ENCODE assay signal across 17 mouse cellular contexts in genomic region chr8:106820553-106821515, GRCm38 (mm10). TPM values are rescaled to one million over a fixed set of nuclear protein-coding genes. Genes with fewer than 3 reads are reported as not detected.
DNase-seq lines count a peak whose midpoint lies in the region; ATAC-seq and TF ChIP-seq lines count a peak whose summit lies in the region.
"Had no signal": no experiment of that assay in that cellular context is flagged by ENCODE, and none has a peak within 500 bp of the region (broad histone marks: within the 10 kb centered on the region; RNA-seq: fewer than 3 reads in every experiment).

No protein-coding gene starts in this region.

- no peak overlapping the region for H3K9ac ChIP-seq in kidney, postnatal 0 days (ENCODE audit: low read depth, low read length)
- H3K9ac ChIP-seq in intestine, embryonic 15.5 days: no peak overlapping the region; the same call in 1 of the 2 replicates
- H3K9ac ChIP-seq: embryonic facial prominence, embryonic 15.5 days; hindbrain, embryonic 15.5 days; liver, embryonic 14.5 days had no signal

- no peak; the same call in 1 of the 2 replicates for ATAC-seq in kidney, postnatal 0 days (replicated peaks; ENCODE audit: low FRiP score, low read depth)
- no peak for ATAC-seq in intestine, embryonic 15.5 days
- ATAC-seq: activated CD4-positive, CD25-positive, alpha-beta regulatory T cell, adult 4 months had no signal

- 44% methylated on average over 14 of the region's 14 CpGs for WGBS in kidney, postnatal 0 days
- WGBS in intestine, embryonic 15.5 days: 76% methylated on average over 14 of the region's 14 CpGs

- peak overlapping the region; percentile 57; the same call in 1 of the 2 replicates for H3K27ac ChIP-seq in kidney, postnatal 0 days
- H3K27ac ChIP-seq in intestine, embryonic 15.5 days: no peak overlapping the region
- H3K27ac ChIP-seq: hindbrain, embryonic 15.5 days; liver, embryonic 14.5 days had no signal

- peaks cover 7% of the 10 kb centered on the region; the same call in 1 of the 2 replicates for H3K4me1 ChIP-seq in kidney, postnatal 0 days (replicated peaks; ENCODE audit: insufficient read depth, low read length)
- H3K4me1 ChIP-seq in megakaryocyte, embryonic 14.5 days: peaks cover 19% of the 10 kb centered on the region
- H3K4me1 ChIP-seq in intestine, embryonic 15.5 days (replicated peaks): no peaks in the 10 kb centered on the region; the same call in 1 of the 2 replicates

- H3K9me3 ChIP-seq in kidney, postnatal 0 days (replicated peaks; ENCODE audit: low read length): no peaks in the 10 kb centered on the region
- no peaks in the 10 kb centered on the region for H3K9me3 ChIP-seq in megakaryocyte, embryonic 14.5 days
- H3K9me3 ChIP-seq in intestine, embryonic 15.5 days: no peaks in the 10 kb centered on the region
- H3K9me3 ChIP-seq: embryonic facial prominence, embryonic 15.5 days; hindbrain, embryonic 15.5 days had no signal

- no peaks in the 10 kb centered on the region for H3K27me3 ChIP-seq in kidney, postnatal 0 days (ENCODE audit: insufficient read depth, low read length)
- H3K27me3 ChIP-seq in megakaryocyte, embryonic 14.5 days (replicated peaks): peaks cover 35% of the 10 kb centered on the region
- no peaks in the 10 kb centered on the region for H3K27me3 ChIP-seq in intestine, embryonic 15.5 days (replicated peaks)
- H3K27me3 ChIP-seq: embryonic facial prominence, embryonic 15.5 days; hindbrain, embryonic 15.5 days had no signal

- DNase-seq in embryo, embryonic 10 days (ENCODE audit: low spot score): peak; percentile 19
- no peak for DNase-seq in embryo, embryonic 10.5 days (ENCODE audit: low spot score)
- peak; percentile 42 for DNase-seq in kidney, postnatal 0 days (ENCODE audit: low spot score)
- no peak for DNase-seq in kidney, postnatal 25 days
- DNase-seq in gastrocnemius, adult 8-10 months (ENCODE audit: low spot score in 2 of 2): peak; percentile 23 to 48
- no peak for DNase-seq in heart, adult 18-20 months
- DNase-seq: adrenal gland, postnatal 36 days; cerebellum, postnatal 10 days; layer of hippocampus, postnatal 36 days; lung, postnatal 10 days had no signal

- no peak for TF ChIP-seq CTCF in kidney, postnatal 0 days (IDR thresholded peaks at IDR 0.05; ENCODE audit: low read depth)

- 0 out of 2 replicates have a peak, but pooled peaks cover 7% of the 10 kb centered on the region for H3K36me3 ChIP-seq in kidney, postnatal 0 days (ENCODE audit: insufficient read depth, low read length)
- no peaks in the 10 kb centered on the region for H3K36me3 ChIP-seq in megakaryocyte, embryonic 14.5 days (replicated peaks; ENCODE audit: low read length)
- no peaks in the 10 kb centered on the region for H3K36me3 ChIP-seq in intestine, embryonic 15.5 days
- H3K36me3 ChIP-seq: embryonic facial prominence, embryonic 15.5 days; hindbrain, embryonic 15.5 days had no signal

- no peak overlapping the region for H3K4me2 ChIP-seq in kidney, postnatal 0 days (ENCODE audit: low read length)
- H3K4me2 ChIP-seq in intestine, embryonic 15.5 days (replicated peaks): no peak overlapping the region
- H3K4me2 ChIP-seq: embryonic facial prominence, embryonic 15.5 days; hindbrain, embryonic 15.5 days; midbrain, embryonic 11.5 days had no signal

- no peak overlapping the region for H3K4me3 ChIP-seq in kidney, postnatal 0 days (replicated peaks; ENCODE audit: low read depth, low read length)
- peak overlapping the region; percentile 29 for H3K4me3 ChIP-seq in megakaryocyte, embryonic 14.5 days (replicated peaks)
- no peak overlapping the region for H3K4me3 ChIP-seq in intestine, embryonic 15.5 days (replicated peaks)
- H3K4me3 ChIP-seq: embryonic facial prominence, embryonic 15.5 days; hindbrain, embryonic 15.5 days had no signal

RNA-seq across cellular contexts. Expression of gene Has3, which starts 49.2 kb away (rescaled TPM):
- polyA plus RNA-seq in kidney, postnatal 0 days (2015; fragmentation: Nextera tagmentation; extraction: Ambion mirVana): 0.41 and 0.54 TPM in 2 replicates
- total RNA-seq in gastrocnemius, adult 8-10 months (2022): under 1 TPM; 0.65 to 0.94 (median 0.75) TPM
- polyA plus RNA-seq in megakaryocyte, embryonic 14.5 days (2012; ENCODE audit: insufficient read depth, low replicate concordance): not detected in 2 replicates
- 0.10 and 0.18 TPM in 2 replicates for polyA plus RNA-seq in intestine, embryonic 15.5 days (2015; fragmentation: Nextera tagmentation; extraction: Ambion mirVana)
- total RNA-seq in heart, adult 18-20 months (2021): under 1 TPM; 0.42 to 0.51 TPM

Comparison
In these comparisons a context has a peak if more than half of its experiments do, and no peak if none do; other contexts are left out.
1. DNase-seq: peak in embryo, embryonic 10 days (single experiment), kidney, postnatal 0 days (single experiment) and gastrocnemius, adult 8-10 months (2 of 2); none in embryo, embryonic 10.5 days (single experiment), kidney, postnatal 25 days (0 of 2) and heart, adult 18-20 months (0 of 2).